Mouse (Mus musculus): ENCODE results near the gene Rundc1. TPM values are rescaled to one million over a fixed set of nuclear protein-coding genes. Genes with fewer than 3 reads are reported as not detected.

Rundc1 gene
- polyA plus RNA-seq, 1 experiment from 2014 or later: 10.4 TPM

- DNase-seq (ENCODE audit: low spot score) (no peak), ATAC-seq (replicated peaks; ENCODE audit: insufficient number of reproducible peaks, low FRiP score, low TSS enrichment, low read depth) (no peak)
- H3K9ac ChIP-seq (replicated peaks; ENCODE audit: low read length): no peak overlapping the region
- no peaks in the 10 kb centered on the region for H3K36me3 ChIP-seq (replicated peaks; ENCODE audit: control insufficient read depth, insufficient read depth, low read depth, low read length)
- H3K27me3 ChIP-seq (ENCODE audit: control insufficient read depth, insufficient read depth, low read length): no peaks in the 10 kb centered on the region
- H3K4me2 ChIP-seq (ENCODE audit: low read depth, low read length): no peak overlapping the region
- peaks cover 4% of the 10 kb centered on the region; the same call in 1 of the 2 replicates for H3K4me1 ChIP-seq (ENCODE audit: control insufficient read depth, insufficient read depth, low read length)
- H3K9me3 ChIP-seq (replicated peaks; ENCODE audit: control insufficient read depth, low read length): no peaks in the 10 kb centered on the region
- WGBS: 84% methylated on average over 7 of the region's 7 CpGs
- H3K27ac ChIP-seq (replicated peaks; ENCODE audit: low read depth, low read length): no peak overlapping the region
- H3K4me3 ChIP-seq (ENCODE audit: low read depth, low read length): no peak overlapping the region
Observed at GRCm38 (mm10) chr11:101455627-101456026, 30.7 kb downstream of the Rundc1 start.

GRCm38 (mm10) chr11:101457631-101458030, 32.7 kb downstream of the Rundc1 start:
- Histone ChIP-seq H3K9ac (replicated peaks; ENCODE audit: low read length) (no peak overlapping the region), H3K4me2 (ENCODE audit: low read depth, low read length) (no peak overlapping the region), H3K27ac (replicated peaks; ENCODE audit: low read depth, low read length) (no peak overlapping the region), H3K4me3 (ENCODE audit: low read depth, low read length) (no peak overlapping the region), H3K27me3 (ENCODE audit: control insufficient read depth, insufficient read depth, low read length) (no peaks in the 10 kb centered on the region), H3K36me3 (replicated peaks; ENCODE audit: control insufficient read depth, insufficient read depth, low read depth, low read length) (no peaks in the 10 kb centered on the region), H3K9me3 (replicated peaks; ENCODE audit: control insufficient read depth, low read length) (no peaks in the 10 kb centered on the region), H3K4me1 (ENCODE audit: control insufficient read depth, insufficient read depth, low read length) (peaks cover 7% of the 10 kb centered on the region; the same call in 1 of the 2 replicates)
- WGBS: 85% methylated on average over 9 of the region's 9 CpGs
- DNase-seq (ENCODE audit: low spot score): no peak
- ATAC-seq (replicated peaks; ENCODE audit: insufficient number of reproducible peaks, low FRiP score, low TSS enrichment, low read depth): no peak

GRCm38 (mm10) chr11:101458217-101458616, 33.3 kb downstream of the Rundc1 start:
- Histone ChIP-seq H3K4me1 (ENCODE audit: control insufficient read depth, insufficient read depth, low read length) (peaks cover 7% of the 10 kb centered on the region; the same call in 1 of the 2 replicates), H3K27ac (replicated peaks; ENCODE audit: low read depth, low read length) (no peak overlapping the region), H3K9me3 (replicated peaks; ENCODE audit: control insufficient read depth, low read length) (no peaks in the 10 kb centered on the region), H3K4me3 (ENCODE audit: low read depth, low read length) (no peak overlapping the region), H3K36me3 (replicated peaks; ENCODE audit: control insufficient read depth, insufficient read depth, low read depth, low read length) (no peaks in the 10 kb centered on the region), H3K27me3 (ENCODE audit: control insufficient read depth, insufficient read depth, low read length) (no peaks in the 10 kb centered on the region), H3K4me2 (ENCODE audit: low read depth, low read length) (no peak overlapping the region), H3K9ac (replicated peaks; ENCODE audit: low read length) (no peak overlapping the region)
- ATAC-seq (replicated peaks; ENCODE audit: insufficient number of reproducible peaks, low FRiP score, low TSS enrichment, low read depth) (no peak), DNase-seq (ENCODE audit: low spot score) (no peak)
- 82% methylated on average over 12 of the region's 12 CpGs for WGBS

- 0 out of 2 replicates have a peak, but pooled peaks have one; percentile 35 for ATAC-seq (replicated peaks; ENCODE audit: insufficient number of reproducible peaks, low FRiP score, low TSS enrichment, low read depth)
Observed at GRCm38 (mm10) chr11:101459716-101460115, 34.8 kb downstream of the Rundc1 start.

GRCm38 (mm10) chr11:101460321-101460720, 35.4 kb downstream of the Rundc1 start:
- Histone ChIP-seq H3K4me1 (ENCODE audit: control insufficient read depth, insufficient read depth, low read length) (peaks cover 13% of the 10 kb centered on the region; the same call in 1 of the 2 replicates), H3K27ac (replicated peaks; ENCODE audit: low read depth, low read length) (no peak overlapping the region), H3K9me3 (replicated peaks; ENCODE audit: control insufficient read depth, low read length) (no peaks in the 10 kb centered on the region), H3K4me2 (ENCODE audit: low read depth, low read length) (no peak overlapping the region), H3K4me3 (ENCODE audit: low read depth, low read length) (no peak overlapping the region), H3K9ac (replicated peaks; ENCODE audit: low read length) (no peak overlapping the region; the same call in 1 of the 2 replicates), H3K27me3 (ENCODE audit: control insufficient read depth, insufficient read depth, low read length) (no peaks in the 10 kb centered on the region), H3K36me3 (replicated peaks; ENCODE audit: control insufficient read depth, insufficient read depth, low read depth, low read length) (no peaks in the 10 kb centered on the region)
- ATAC-seq (replicated peaks; ENCODE audit: insufficient number of reproducible peaks, low FRiP score, low TSS enrichment, low read depth) (no peak), DNase-seq (ENCODE audit: low spot score) (no peak)
- 85% methylated on average over 15 of the region's 15 CpGs for WGBS

More at GRCm38 (mm10) chr11:101459716-101460115, 34.8 kb downstream of the Rundc1 start:
- no peaks in the 10 kb centered on the region for H3K27me3 ChIP-seq (ENCODE audit: control insufficient read depth, insufficient read depth, low read length)
- H3K4me3 ChIP-seq (ENCODE audit: low read depth, low read length): no peak overlapping the region; the same call in 1 of the 2 replicates
- 25% methylated on average over 6 of the region's 6 CpGs for WGBS
- no peak for DNase-seq (ENCODE audit: low spot score)
- peaks cover 13% of the 10 kb centered on the region; the same call in 1 of the 2 replicates for H3K4me1 ChIP-seq (ENCODE audit: control insufficient read depth, insufficient read depth, low read length)
- H3K9ac ChIP-seq (replicated peaks; ENCODE audit: low read length): no peak overlapping the region; the same call in 1 of the 2 replicates
- H3K36me3 ChIP-seq (replicated peaks; ENCODE audit: control insufficient read depth, insufficient read depth, low read depth, low read length): no peaks in the 10 kb centered on the region
- H3K4me2 ChIP-seq (ENCODE audit: low read depth, low read length): no peak overlapping the region
- H3K9me3 ChIP-seq (replicated peaks; ENCODE audit: control insufficient read depth, low read length): no peaks in the 10 kb centered on the region
- H3K27ac ChIP-seq (replicated peaks; ENCODE audit: low read depth, low read length): no peak overlapping the region

GRCm38 (mm10) chr11:101462141-101462540, 37.3 kb downstream of the Rundc1 start:
- H3K4me2 ChIP-seq (ENCODE audit: low read depth, low read length): peak overlapping the region; percentile 10; the same call in 1 of the 2 replicates
- H3K4me3 ChIP-seq (ENCODE audit: low read depth, low read length): no peak overlapping the region
- WGBS: 86% methylated on average over 14 of the region's 14 CpGs
- H3K27ac ChIP-seq (replicated peaks; ENCODE audit: low read depth, low read length): no peak overlapping the region
- H3K4me1 ChIP-seq (ENCODE audit: control insufficient read depth, insufficient read depth, low read length): peaks cover 13% of the 10 kb centered on the region; the same call in 1 of the 2 replicates
- no peaks in the 10 kb centered on the region for H3K36me3 ChIP-seq (replicated peaks; ENCODE audit: control insufficient read depth, insufficient read depth, low read depth, low read length)
- DNase-seq (ENCODE audit: low spot score) (no peak), ATAC-seq (replicated peaks; ENCODE audit: insufficient number of reproducible peaks, low FRiP score, low TSS enrichment, low read depth) (no peak)
- H3K9me3 ChIP-seq (replicated peaks; ENCODE audit: control insufficient read depth, low read length): no peaks in the 10 kb centered on the region
- no peaks in the 10 kb centered on the region for H3K27me3 ChIP-seq (ENCODE audit: control insufficient read depth, insufficient read depth, low read length)
- H3K9ac ChIP-seq (replicated peaks; ENCODE audit: low read length): no peak overlapping the region

- 30% methylated on average over 13 of the region's 13 CpGs for WGBS
- no peak overlapping the region for H3K9ac ChIP-seq (replicated peaks; ENCODE audit: low read length)
- H3K4me3 ChIP-seq (ENCODE audit: low read depth, low read length): no peak overlapping the region
- H3K27ac ChIP-seq (replicated peaks; ENCODE audit: low read depth, low read length): no peak overlapping the region
- DNase-seq (ENCODE audit: low spot score) (peak; percentile 66), ATAC-seq (replicated peaks; ENCODE audit: insufficient number of reproducible peaks, low FRiP score, low TSS enrichment, low read depth) (peak; percentile 68; the same call in 1 of the 2 replicates)
- H3K27me3 ChIP-seq (ENCODE audit: control insufficient read depth, insufficient read depth, low read length): no peaks in the 10 kb centered on the region
- H3K9me3 ChIP-seq (replicated peaks; ENCODE audit: control insufficient read depth, low read length): no peaks in the 10 kb centered on the region
- no peaks in the 10 kb centered on the region for H3K36me3 ChIP-seq (replicated peaks; ENCODE audit: control insufficient read depth, insufficient read depth, low read depth, low read length)
- peak overlapping the region; percentile 10; the same call in 1 of the 2 replicates for H3K4me2 ChIP-seq (ENCODE audit: low read depth, low read length)
- H3K4me1 ChIP-seq (ENCODE audit: control insufficient read depth, insufficient read depth, low read length): peaks cover 13% of the 10 kb centered on the region; the same call in 1 of the 2 replicates
Observed at GRCm38 (mm10) chr11:101462583-101463440, 37.9 kb downstream of the Rundc1 start.

Measured in embryonic facial prominence, embryonic 11.5 days (tissue).